Mouse (Mus musculus) adrenal gland, adult 10 weeks (tissue): ENCODE data around the gene Tead1. TPM values are rescaled to one million over a fixed set of nuclear protein-coding genes. Genes with fewer than 3 reads are reported as not detected.

ENCODE experiments used
- polyA plus RNA-seq: library from polyadenylated mRNA; stranded (reverse); fragments of 350-450 nt; fragmentation: Illumina TruSeq; extraction: RNeasy Lipid Tissue Mini Kit (QIAGEN cat#74804); gene quantifications from one replicate; pipeline ENCODE4 v1.2.3, GENCODE M21; 2014; ENCODE audit warnings: low read depth, low replicate concordance

The Tead1 gene
- 71.0 TPM for polyA plus RNA-seq

DNA sequence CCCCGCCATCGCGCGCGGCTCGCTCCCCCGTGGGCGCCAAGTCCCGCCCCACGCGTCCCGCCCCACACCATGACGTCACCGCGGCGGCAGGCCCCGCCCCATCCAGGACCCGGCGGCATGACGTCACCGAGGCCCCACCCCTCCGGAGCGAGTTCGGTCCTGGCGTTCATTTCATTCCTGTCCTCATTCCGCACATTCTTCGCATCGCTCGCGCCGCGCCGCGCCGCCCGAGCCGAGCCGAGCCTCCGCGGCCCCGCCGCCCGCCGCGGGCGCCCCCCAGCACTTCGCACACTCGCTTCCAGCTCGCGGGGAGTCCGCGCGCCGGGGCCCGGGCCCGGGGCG is at the start of gene Tead1:
Gene Tead1, plus strand, starts transcription at position 148 of the 342 bp plus-strand sequence.

DNA sequence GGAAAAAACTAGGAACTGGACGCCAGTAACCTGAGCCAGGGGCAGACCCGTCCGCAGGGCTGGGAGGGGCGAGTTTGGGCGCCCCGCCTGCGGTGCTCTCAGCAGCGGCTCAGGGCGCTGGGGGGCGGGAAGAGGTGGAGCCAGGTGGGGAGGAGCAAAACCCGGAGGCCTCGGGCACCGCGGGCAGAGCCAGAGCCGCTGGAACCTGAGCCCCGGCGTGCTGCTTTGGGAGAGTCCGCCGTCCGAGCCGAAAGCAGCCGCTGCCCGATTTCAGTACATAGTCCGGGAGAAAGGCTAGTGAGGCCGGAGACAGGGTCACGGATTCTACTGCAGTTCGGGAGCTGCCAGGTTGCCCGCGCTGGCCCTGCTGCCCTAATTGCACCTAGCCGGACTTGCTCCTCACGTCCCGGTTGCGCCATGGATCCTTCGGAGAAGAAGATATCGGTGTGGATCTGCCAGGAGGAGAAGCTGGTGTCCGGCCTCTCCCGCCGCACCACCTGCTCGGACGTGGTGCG is 274.7 kb downstream of the Tead1 start, which contains the start of gene Rassf10:
Gene Rassf10, plus strand, starts transcription at position 186 of the 515 bp plus-strand sequence.

